Mouse (Mus musculus) kidney, embryonic 16.5 days (tissue): ENCODE data around the gene Rims3. TPM values are rescaled to one million over a fixed set of nuclear protein-coding genes. Genes with fewer than 3 reads are reported as not detected.
A peak's percentile ranks its signal among the peaks of the same experiment; 100 is the strongest.

Experiments
- ATAC-seq: fragments of 200-750 bp; cut with Nextera tagmentation; 2 replicates; pipeline ENCODE4 v1.8.0; 2017; ENCODE audit warnings: moderate TSS enrichment; ENCODE audit not compliant: low FRiP score, low TSS enrichment
- H3K27ac ChIP-seq: fragments of 300-500 bp; sonication (generic); 2 replicates; pipeline ENCODE4 v1.5.1; 2014; ENCODE audit warnings: low read length
- H3K27me3 ChIP-seq: fragments of 300-500 bp; sonication (generic); 2 replicates; pipeline ENCODE4 v1.6.1; 2014; ENCODE audit warnings: low read length, control low read depth, mixed read lengths; ENCODE audit not compliant: insufficient read depth
- H3K36me3 ChIP-seq: fragments of 300-500 bp; sonication (generic); 2 replicates; pipeline ENCODE4 v1.6.1; 2014; ENCODE audit warnings: low read length, control low read depth, mixed read lengths; ENCODE audit not compliant: insufficient read depth
- H3K4me1 ChIP-seq: fragments of 300-500 bp; sonication (generic); 2 replicates; pipeline ENCODE4 v1.6.1; 2014; ENCODE audit warnings: low read length, control low read depth, mixed read lengths; ENCODE audit not compliant: insufficient read depth
- H3K4me2 ChIP-seq: fragments of 300-500 bp; sonication (generic); replicated peaks from 2 replicates; pipeline ENCODE4 v1.6.1; 2014; ENCODE audit warnings: low read depth, low read length
- H3K4me3 ChIP-seq: fragments of 300-500 bp; sonication (generic); 2 replicates; pipeline ENCODE4 v1.5.1; 2014; ENCODE audit warnings: mild to moderate bottlenecking, low read length
- H3K9ac ChIP-seq: fragments of 300-500 bp; sonication (generic); replicated peaks from 2 replicates; pipeline ENCODE4 v1.6.1; 2014; ENCODE audit warnings: low read length
- H3K9me3 ChIP-seq: fragments of 300-500 bp; sonication (generic); 2 replicates; pipeline ENCODE4 v1.6.1; 2016; ENCODE audit warnings: low read length, control low read depth
- WGBS: fragments of 180-500 bp; shearing (Covaris S2); extraction: QIAGEN DNeasy Blood & Tissue Kit; methylation state at CpG from one replicate; pipeline ENCODE4 v1.1.7; 2014; 5-methylcytosine and 5-hydroxymethylcytosine counted together
- polyA plus RNA-seq: library from polyadenylated mRNA; unstranded; fragments of >200 nt; fragmentation: Nextera tagmentation; extraction: Ambion mirVana; gene quantifications from 2 replicates; pipeline ENCODE4 v1.2.1, GENCODE M21; 2015

Gene Rims3
- polyA plus RNA-seq, 1 experiment from 2014 or later: 0.41 TPM

DNA sequence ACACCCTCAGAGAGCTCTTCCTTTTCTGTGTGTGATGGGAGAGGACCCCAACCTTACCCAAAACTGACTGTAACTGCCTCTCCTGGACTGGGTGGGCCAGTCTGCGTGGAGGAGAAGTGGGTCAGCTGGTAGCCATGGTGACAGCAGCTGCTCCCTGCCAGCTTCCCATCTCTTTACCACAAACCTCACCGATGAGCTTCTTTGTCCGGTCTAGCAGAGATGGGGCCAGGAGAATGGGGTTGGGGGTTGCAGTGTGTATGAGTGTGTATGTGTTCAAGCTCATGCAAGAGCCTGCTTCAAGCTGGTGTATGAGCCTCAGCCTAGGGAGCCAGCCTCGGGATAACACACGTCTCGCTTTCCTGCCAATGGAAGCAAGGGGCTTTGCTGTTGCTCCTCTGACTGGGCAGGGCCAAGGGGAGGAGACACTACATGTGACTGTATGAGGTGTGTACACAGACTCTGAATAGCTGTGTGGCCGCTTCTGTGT is 15.7 kb downstream of the Rims3 start:
- H3K27me3 ChIP-seq: no peaks in the 10 kb centered on the region
- H3K4me3 ChIP-seq: no peak overlapping the region
- H3K27ac ChIP-seq: no peak overlapping the region
- H3K36me3 ChIP-seq: no peaks in the 10 kb centered on the region
- no peaks in the 10 kb centered on the region for H3K9me3 ChIP-seq
- no peak overlapping the region for H3K9ac ChIP-seq
- no peaks in the 10 kb centered on the region for H3K4me1 ChIP-seq
- WGBS: 70% methylated on average over 7 of the region's 7 CpGs
- ATAC-seq: no peak
- H3K4me2 ChIP-seq: no peak overlapping the region

DNA sequence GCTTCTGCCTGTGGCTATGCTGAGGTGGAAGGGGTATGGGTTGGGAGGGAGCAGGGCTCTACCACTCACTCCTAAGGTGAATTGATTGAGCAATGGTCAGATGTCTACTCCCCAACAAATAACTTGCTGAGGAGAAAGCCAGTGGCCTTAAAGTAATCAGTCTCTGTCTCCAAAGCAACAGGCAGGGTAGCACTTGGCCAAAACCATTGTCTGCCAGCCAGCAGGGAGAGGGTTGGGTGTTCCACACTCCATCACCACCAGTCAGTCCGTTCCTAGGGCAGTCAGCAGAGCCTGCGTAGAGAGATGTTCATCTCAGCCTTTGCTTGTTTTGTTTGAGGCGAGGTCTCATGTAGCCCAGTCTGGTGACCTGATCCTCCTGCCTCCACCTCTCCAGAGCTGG is 21.3 kb downstream of the Rims3 start:
- Histone ChIP-seq H3K4me2 (no peak overlapping the region), H3K36me3 (no peaks in the 10 kb centered on the region), H3K27ac (no peak overlapping the region), H3K4me3 (no peak overlapping the region), H3K9ac (no peak overlapping the region), H3K27me3 (no peaks in the 10 kb centered on the region), H3K9me3 (no peaks in the 10 kb centered on the region), H3K4me1 (no peaks in the 10 kb centered on the region)
- WGBS: 60% methylated on average over 3 of the region's 3 CpGs
- ATAC-seq: no peak

DNA sequence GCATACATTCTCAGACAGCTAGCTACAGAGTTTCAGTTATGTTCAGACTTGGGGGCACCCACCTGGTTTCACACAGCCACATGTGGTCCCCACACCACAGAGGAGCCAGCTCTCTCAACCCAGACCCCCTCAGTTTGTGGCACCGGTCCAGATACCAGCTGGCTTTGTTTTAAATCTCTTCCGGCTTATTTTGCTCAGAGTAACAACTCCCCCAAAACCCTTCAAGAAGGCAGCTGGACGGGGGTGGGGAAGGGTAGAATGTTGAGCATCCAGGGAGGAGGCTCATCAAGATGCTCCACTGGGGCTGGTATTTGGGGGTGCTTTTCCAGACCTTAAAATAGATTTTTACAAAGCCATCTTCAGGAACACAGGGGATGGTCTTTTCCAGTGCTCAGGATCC is 24.1 kb downstream of the Rims3 start:
- Histone ChIP-seq H3K4me1 (no peaks in the 10 kb centered on the region), H3K4me2 (no peak overlapping the region), H3K4me3 (no peak overlapping the region), H3K9ac (no peak overlapping the region), H3K27me3 (no peaks in the 10 kb centered on the region), H3K9me3 (no peaks in the 10 kb centered on the region), H3K36me3 (no peaks in the 10 kb centered on the region), H3K27ac (no peak overlapping the region)
- WGBS: 67% methylated on average over 3 of the region's 3 CpGs
- ATAC-seq: no peak

DNA sequence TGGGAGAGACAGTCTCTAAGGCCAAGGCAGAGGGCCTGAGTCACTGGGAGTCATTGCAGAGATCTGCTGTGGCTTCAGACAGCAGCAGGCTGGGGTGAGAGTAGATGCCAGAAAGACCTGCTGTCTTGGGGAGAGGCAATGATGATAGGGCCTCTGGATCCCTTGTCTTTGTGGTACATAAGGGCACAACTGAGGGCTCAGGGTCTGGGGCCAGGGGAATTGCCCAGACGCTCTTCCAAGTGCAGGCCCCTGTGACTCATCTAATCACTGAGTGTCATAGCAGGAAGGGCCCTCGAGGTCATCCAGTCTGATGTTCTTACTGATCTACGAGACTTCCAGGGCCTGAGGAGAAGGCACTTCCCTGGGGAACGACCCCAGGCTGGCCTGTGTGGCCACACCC is 24.8 kb downstream of the Rims3 start:
- WGBS: 24% methylated on average over 4 of the region's 4 CpGs
- no peaks in the 10 kb centered on the region for H3K9me3 ChIP-seq

DNA sequence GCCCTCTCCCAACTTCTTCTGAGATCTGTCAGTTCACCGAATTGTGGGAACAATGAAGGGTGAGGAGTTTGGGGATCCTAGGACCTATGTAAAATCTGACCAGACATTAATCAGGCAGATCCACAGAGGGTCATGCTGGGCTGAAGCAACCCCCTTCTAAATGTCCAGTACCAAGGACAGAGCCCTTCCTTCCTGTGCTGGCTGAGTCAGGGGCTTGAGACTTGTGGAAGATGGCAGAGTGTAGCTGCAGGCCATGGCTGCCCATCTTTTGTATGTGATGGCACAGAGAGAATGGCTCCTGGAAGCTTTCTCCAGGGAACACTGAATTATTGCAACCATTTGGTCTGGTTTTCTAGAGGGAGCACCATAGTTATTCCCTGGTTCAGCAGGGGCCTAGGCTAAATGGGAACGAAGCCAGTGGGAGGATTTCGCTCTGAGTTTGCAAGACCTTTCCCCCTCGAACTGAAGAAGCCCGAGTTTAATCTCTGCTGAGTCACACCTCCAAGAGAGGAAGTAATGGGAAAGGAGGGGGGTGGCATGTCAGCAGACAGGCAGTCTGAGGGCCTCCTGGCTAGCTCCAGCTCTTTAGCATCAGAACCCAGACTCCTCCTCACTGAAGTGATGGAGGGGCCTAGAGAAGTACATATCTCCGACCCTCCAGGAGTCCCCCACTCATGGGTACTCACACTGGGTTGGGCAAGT is 26.3 kb downstream of the Rims3 start:
- Histone ChIP-seq H3K27me3 (no peaks in the 10 kb centered on the region), H3K9me3 (no peaks in the 10 kb centered on the region), H3K4me2 (no peak overlapping the region), H3K4me1 (no peaks in the 10 kb centered on the region), H3K9ac (no peak overlapping the region), H3K4me3 (no peak overlapping the region), H3K27ac (no peak overlapping the region), H3K36me3 (no peaks in the 10 kb centered on the region)
- WGBS: 48% methylated on average over 6 of the region's 6 CpGs
- ATAC-seq: no peak

More for the DNA sequence above, 24.8 kb downstream of the Rims3 start:
- Histone ChIP-seq H3K4me2 (no peak overlapping the region), H3K27ac (no peak overlapping the region), H3K27me3 (no peaks in the 10 kb centered on the region), H3K9ac (no peak overlapping the region), H3K36me3 (no peaks in the 10 kb centered on the region), H3K4me1 (no peaks in the 10 kb centered on the region), H3K4me3 (no peak overlapping the region)
- ATAC-seq: no peak

DNA sequence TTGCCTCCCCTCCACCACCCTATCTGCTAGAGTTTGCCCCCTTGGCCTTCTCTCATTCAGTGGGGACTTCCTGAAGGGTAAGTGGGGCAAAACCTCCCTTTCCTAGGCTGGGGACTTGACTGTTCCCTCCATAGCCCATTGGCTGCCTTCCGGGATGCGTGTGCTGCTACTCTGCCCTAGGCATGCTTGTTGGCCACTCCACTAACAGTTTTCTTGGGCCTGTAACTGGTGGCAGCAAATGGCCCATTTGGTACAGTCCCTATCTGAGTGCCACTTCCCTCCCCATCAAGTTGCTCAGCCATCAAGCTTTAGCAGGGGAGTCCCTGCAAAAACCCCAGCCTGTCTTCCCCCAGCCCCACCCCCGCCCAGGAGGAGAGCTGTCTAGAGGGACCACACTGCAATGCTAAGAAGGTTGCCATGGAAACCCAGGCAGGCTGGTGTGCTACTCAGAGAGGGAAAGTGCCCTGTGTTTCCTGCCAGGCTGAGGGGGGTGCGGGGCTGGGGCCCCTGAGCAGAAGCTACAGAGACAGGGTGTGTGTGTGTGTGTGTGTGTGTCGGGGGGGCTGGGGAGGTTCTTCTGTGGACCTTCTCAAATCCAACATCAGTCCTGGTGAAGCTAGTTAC is 27.5 kb downstream of the Rims3 start:
- H3K27ac ChIP-seq: no peak overlapping the region
- H3K4me1 ChIP-seq: no peaks in the 10 kb centered on the region
- no peaks in the 10 kb centered on the region for H3K36me3 ChIP-seq
- ATAC-seq: 0 out of 2 replicates have a peak, but pooled peaks have one; percentile 39
- H3K4me2 ChIP-seq: no peak overlapping the region
- no peaks in the 10 kb centered on the region for H3K9me3 ChIP-seq
- 53% methylated on average over 5 of the region's 5 CpGs for WGBS
- no peak overlapping the region for H3K9ac ChIP-seq
- H3K27me3 ChIP-seq: no peaks in the 10 kb centered on the region
- H3K4me3 ChIP-seq: no peak overlapping the region

DNA sequence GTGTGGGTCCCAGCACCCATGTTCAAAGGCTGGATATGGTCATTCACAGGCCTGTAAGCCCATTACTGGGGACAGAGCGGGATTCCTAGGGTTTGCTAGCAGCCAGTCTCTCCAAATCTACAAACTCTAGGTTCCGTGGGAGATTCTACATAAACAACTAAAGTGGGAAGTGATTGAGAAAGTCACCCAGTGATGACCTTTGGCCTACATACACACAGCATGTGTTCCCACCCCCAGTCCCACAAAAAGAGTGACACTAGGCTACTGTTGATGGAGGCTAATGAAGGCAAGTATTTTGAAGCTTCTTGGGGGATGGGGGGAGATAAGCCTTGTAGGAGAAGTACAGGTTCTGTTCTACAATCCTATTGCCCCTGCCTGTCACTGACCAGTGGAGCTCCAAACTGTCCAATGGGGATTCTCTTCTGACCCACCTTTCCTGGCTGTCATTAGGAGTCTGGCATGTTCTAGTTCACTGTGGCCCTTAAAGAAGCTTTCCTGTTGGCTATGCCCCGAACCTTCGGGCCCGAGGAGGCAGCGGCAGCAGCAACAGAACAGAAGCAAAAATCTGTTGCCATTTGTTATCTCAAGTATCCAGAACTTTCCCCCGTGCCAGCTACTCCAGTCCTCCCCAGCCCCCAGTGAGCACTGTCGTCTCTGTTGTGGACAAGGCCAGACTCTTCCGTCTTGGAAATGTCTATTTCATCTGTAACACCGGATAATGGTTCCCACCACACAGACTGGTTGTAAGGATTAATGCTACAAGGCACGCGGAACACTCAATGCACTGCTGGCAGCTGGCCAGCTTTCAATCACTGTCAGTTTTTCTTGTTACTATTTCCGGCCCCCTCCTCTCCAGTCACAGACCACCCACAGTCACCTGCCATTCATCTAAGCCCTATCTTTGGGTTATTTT is 30.8 kb downstream of the Rims3 start:
- H3K4me2 ChIP-seq: no peak overlapping the region
- ATAC-seq: no peak
- H3K4me3 ChIP-seq: no peak overlapping the region
- no peaks in the 10 kb centered on the region for H3K9me3 ChIP-seq
- H3K27me3 ChIP-seq: no peaks in the 10 kb centered on the region
- no peak overlapping the region for H3K27ac ChIP-seq
- H3K36me3 ChIP-seq: no peaks in the 10 kb centered on the region
- H3K9ac ChIP-seq: no peak overlapping the region
- WGBS: 51% methylated on average over 13 of the region's 13 CpGs
- no peaks in the 10 kb centered on the region for H3K4me1 ChIP-seq

DNA sequence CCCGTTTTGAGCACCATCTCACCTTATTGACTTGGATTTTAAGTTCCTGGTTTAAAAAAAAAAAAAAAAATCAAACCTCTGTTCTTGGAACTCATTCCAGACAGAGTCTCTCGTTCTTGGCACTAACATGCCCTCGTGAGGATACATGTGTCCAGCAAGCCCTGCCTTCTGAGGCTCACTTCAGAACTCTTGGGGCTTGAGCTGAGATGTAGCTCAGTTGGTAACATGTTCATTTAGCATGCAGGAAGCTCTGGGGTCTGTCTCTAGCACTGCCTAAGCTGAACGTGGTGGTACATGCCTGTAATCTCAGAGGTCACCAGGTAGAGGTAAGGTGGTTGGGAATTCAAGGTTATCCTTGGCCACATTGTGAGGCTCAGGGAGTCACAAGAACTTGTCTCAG is 31.5 kb downstream of the Rims3 start:
- H3K36me3 ChIP-seq: no peaks in the 10 kb centered on the region
- WGBS: 32% methylated on average over 4 of the region's 4 CpGs
- no peaks in the 10 kb centered on the region for H3K27me3 ChIP-seq
- H3K4me1 ChIP-seq: no peaks in the 10 kb centered on the region
- no peak overlapping the region for H3K9ac ChIP-seq
- H3K27ac ChIP-seq: no peak overlapping the region
- H3K4me2 ChIP-seq: no peak overlapping the region
- ATAC-seq: no peak
- H3K9me3 ChIP-seq: no peaks in the 10 kb centered on the region
- no peak overlapping the region for H3K4me3 ChIP-seq

DNA sequence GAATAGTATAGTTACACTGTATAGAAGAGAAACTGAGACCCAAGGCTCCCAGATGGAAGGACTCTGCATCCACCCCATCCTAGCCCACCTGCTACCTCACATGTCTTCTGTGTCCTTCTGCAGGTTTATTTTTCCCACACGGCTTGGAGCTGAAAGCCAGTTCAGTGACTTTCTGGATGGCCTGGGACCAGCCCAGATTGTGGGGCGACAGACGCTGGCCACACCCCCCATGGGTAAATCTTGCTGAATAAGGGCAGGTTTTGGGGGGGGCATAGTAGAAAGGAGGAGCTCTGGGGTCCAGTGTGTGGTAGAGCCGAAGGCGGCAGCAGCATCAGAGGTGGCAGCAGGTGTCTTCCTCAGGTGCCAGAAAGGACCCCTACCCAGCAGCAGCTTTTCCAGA is 32.2 kb downstream of the Rims3 start:
- no peaks in the 10 kb centered on the region for H3K36me3 ChIP-seq
- no peak overlapping the region for H3K9ac ChIP-seq
- 86% methylated on average over 5 of the region's 5 CpGs for WGBS
- ATAC-seq: no peak
- H3K27ac ChIP-seq: no peak overlapping the region
- no peak overlapping the region for H3K4me3 ChIP-seq
- H3K9me3 ChIP-seq: no peaks in the 10 kb centered on the region
- H3K27me3 ChIP-seq: no peaks in the 10 kb centered on the region
- no peaks in the 10 kb centered on the region for H3K4me1 ChIP-seq
- H3K4me2 ChIP-seq: no peak overlapping the region
